In the genomic region with DNA sequence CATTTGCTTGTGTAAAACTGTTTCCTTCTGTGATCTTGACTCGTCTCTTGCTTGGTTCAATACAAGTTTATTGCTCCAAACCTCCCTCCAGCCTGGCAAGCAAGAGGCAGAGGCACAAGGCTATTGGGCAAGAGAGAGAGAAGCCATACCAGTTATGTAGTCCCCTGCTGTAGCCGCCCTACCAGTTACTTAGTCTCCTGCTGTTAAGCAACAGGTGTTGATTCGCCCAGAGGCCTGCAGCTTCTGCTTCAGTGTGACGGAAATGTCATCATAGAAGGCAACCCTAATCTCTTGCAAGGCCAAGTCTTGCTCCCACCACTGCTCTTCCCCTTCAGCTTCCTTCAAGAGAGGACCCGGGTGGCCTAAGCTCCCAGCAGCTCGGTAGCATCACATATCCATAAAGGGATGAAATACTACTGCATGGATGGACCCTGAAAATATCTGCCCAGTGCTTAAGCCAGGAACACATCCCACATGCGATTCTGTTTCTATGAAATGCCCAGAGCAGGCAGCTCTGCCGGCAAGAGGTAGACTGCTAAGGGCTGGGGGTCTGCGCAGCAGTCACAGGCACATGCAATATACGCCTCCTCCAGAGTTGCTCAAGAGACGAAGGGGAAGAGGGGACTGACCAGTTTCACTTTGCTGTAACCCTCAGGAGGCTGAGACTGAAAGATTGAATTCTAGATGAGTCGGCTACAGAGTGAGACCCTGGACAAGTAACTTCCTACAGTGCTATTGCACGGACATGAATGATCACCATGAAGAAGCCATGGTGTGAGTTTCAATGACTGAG, we compare ENCODE assay signal across 23 mouse cellular contexts. TPM values are rescaled to one million over a fixed set of nuclear protein-coding genes. Genes with fewer than 3 reads are reported as not detected.
DNase-seq lines count a peak whose midpoint lies in the region; ATAC-seq and TF ChIP-seq lines count a peak whose summit lies in the region.
"Had no signal": no experiment of that assay in that cellular context is flagged by ENCODE, and none has a peak within 500 bp of the region (broad histone marks: within the 10 kb centered on the region; RNA-seq: fewer than 3 reads in every experiment).

No protein-coding gene starts in this region.

- no peak for TF ChIP-seq POLR2A in bone marrow macrophage, adult 2 months (IDR thresholded peaks at IDR 0.05; ENCODE audit: borderline replicate concordance, low read depth, low read length)
- no peak for TF ChIP-seq POLR2A in small intestine, adult 2 months (IDR thresholded peaks at IDR 0.05; ENCODE audit: low read depth, low read length)

- H3K27ac ChIP-seq in liver, embryonic 15.5 days (replicated peaks), result peak overlapping the region; percentile 29
- H3K27ac ChIP-seq in bone marrow macrophage, adult 2 months (ENCODE audit: insufficient read depth, low read depth, low read length), result 0 out of 2 replicates have a peak overlapping the region, but pooled peaks have one; percentile 15
- peak overlapping the region; percentile 74 for H3K27ac ChIP-seq in liver, postnatal 0 days (ENCODE audit: low read depth)
- no peak overlapping the region; the same call in 1 of the 2 replicates for H3K27ac ChIP-seq in small intestine, adult 2 months (ENCODE audit: insufficient read depth, low read depth, low read length)
- no peak overlapping the region for H3K27ac ChIP-seq in hindbrain, embryonic 16.5 days (ENCODE audit: low read depth, low read length)
- H3K27ac ChIP-seq: embryonic facial prominence, embryonic 12.5 days; forebrain, embryonic 13.5 days; heart, embryonic 10.5 days; hindbrain, embryonic 15.5 days; intestine, embryonic 15.5 days; limb, embryonic 12.5 days; lung, embryonic 15.5 days; neural tube, embryonic 12.5 days had no signal

- no peak overlapping the region for H3K9ac ChIP-seq in liver, embryonic 15.5 days
- H3K9ac ChIP-seq in liver, postnatal 0 days (replicated peaks), result no peak overlapping the region
- H3K9ac ChIP-seq in hindbrain, embryonic 16.5 days (ENCODE audit: low read depth, low read length), result no peak overlapping the region
- H3K9ac ChIP-seq: embryonic facial prominence, embryonic 12.5 days; forebrain, embryonic 13.5 days; hindbrain, embryonic 15.5 days; intestine, embryonic 15.5 days; limb, embryonic 12.5 days; lung, embryonic 15.5 days; neural tube, embryonic 12.5 days had no signal

- H3K4me2 ChIP-seq in liver, embryonic 15.5 days, result 0 out of 2 replicates have a peak overlapping the region, but pooled peaks have one; percentile 15
- H3K4me2 ChIP-seq in liver, postnatal 0 days (ENCODE audit: low read depth, low read length), result peak overlapping the region; percentile 42
- no peak overlapping the region for H3K4me2 ChIP-seq in hindbrain, embryonic 16.5 days (ENCODE audit: low read length)
- H3K4me2 ChIP-seq: embryonic facial prominence, embryonic 12.5 days; forebrain, embryonic 13.5 days; hindbrain, embryonic 15.5 days; intestine, embryonic 15.5 days; limb, embryonic 12.5 days; lung, embryonic 15.5 days; neural tube, embryonic 12.5 days had no signal

- H3K9me3 ChIP-seq in liver, embryonic 15.5 days (replicated peaks), result no peaks in the 10 kb centered on the region
- no peaks in the 10 kb centered on the region for H3K9me3 ChIP-seq in liver, postnatal 0 days (ENCODE audit: low read length)
- no peaks in the 10 kb centered on the region for H3K9me3 ChIP-seq in hindbrain, embryonic 16.5 days (ENCODE audit: control insufficient read depth, low read length)
- H3K9me3 ChIP-seq: embryonic facial prominence, embryonic 12.5 days; forebrain, embryonic 13.5 days; heart, embryonic 10.5 days; hindbrain, embryonic 15.5 days; intestine, embryonic 15.5 days; limb, embryonic 12.5 days; lung, embryonic 15.5 days; neural tube, embryonic 12.5 days had no signal

- H3K36me3 ChIP-seq in liver, embryonic 15.5 days (replicated peaks), result peaks cover 47% of the 10 kb centered on the region
- peaks cover 3% of the 10 kb centered on the region; the same call in 1 of the 2 replicates for H3K36me3 ChIP-seq in liver, postnatal 0 days (replicated peaks; ENCODE audit: insufficient read depth, low read length)
- peaks cover 5% of the 10 kb centered on the region; the same call in 1 of the 2 replicates for H3K36me3 ChIP-seq in small intestine, adult 2 months (ENCODE audit: control insufficient read depth, insufficient read depth, low read length)
- no peaks in the 10 kb centered on the region for H3K36me3 ChIP-seq in hindbrain, embryonic 16.5 days (ENCODE audit: control insufficient read depth, insufficient read depth, low read length)
- H3K36me3 ChIP-seq: hindbrain, embryonic 15.5 days; intestine, embryonic 15.5 days had no signal

- H3K4me3 ChIP-seq in liver, embryonic 15.5 days (replicated peaks), result peak overlapping the region; percentile 23
- no peak overlapping the region for H3K4me3 ChIP-seq in bone marrow macrophage, adult 2 months (ENCODE audit: insufficient read depth, low read length)
- peak overlapping the region; percentile 34 for H3K4me3 ChIP-seq in liver, postnatal 0 days (ENCODE audit: low read depth, low read length)
- H3K4me3 ChIP-seq in small intestine, adult 2 months (ENCODE audit: low read depth, low read length), result peak overlapping the region; percentile 21
- no peak overlapping the region for H3K4me3 ChIP-seq in hindbrain, embryonic 16.5 days (ENCODE audit: low read length)
- H3K4me3 ChIP-seq: embryonic facial prominence, embryonic 12.5 days; forebrain, embryonic 13.5 days; heart, embryonic 10.5 days; hindbrain, embryonic 15.5 days; intestine, embryonic 15.5 days; limb, embryonic 12.5 days; lung, embryonic 15.5 days; neural tube, embryonic 12.5 days had no signal

- no peak for DNase-seq in liver
- peak; percentile 37 for DNase-seq in liver, postnatal 0 days
- no peak for DNase-seq in cerebellum, postnatal 10 days
- DNase-seq: adrenal gland, postnatal 25 days; cerebellum, adult 11-12 months; cerebellum, postnatal 14 days; heart, postnatal 4 days; kidney, adult 8-10 months; kidney, postnatal 10 days; midbrain, embryonic 14.5 days; thymus, adult 2 months had no signal

- H3K4me1 ChIP-seq in liver, embryonic 15.5 days (replicated peaks), result no peaks in the 10 kb centered on the region; the same call in 1 of the 2 replicates
- H3K4me1 ChIP-seq in bone marrow macrophage, adult 2 months (ENCODE audit: control insufficient read depth, insufficient read depth, low read length), result peaks cover 25% of the 10 kb centered on the region
- H3K4me1 ChIP-seq in liver, postnatal 0 days (ENCODE audit: insufficient read depth), result no peaks in the 10 kb centered on the region
- peaks cover 5% of the 10 kb centered on the region for H3K4me1 ChIP-seq in small intestine, adult 2 months (ENCODE audit: control insufficient read depth, insufficient read depth, insufficient read length, low read length)
- no peaks in the 10 kb centered on the region for H3K4me1 ChIP-seq in hindbrain, embryonic 16.5 days (ENCODE audit: control insufficient read depth, insufficient read depth, low read depth, low read length)
- H3K4me1 ChIP-seq: embryonic facial prominence, embryonic 12.5 days; forebrain, embryonic 13.5 days; hindbrain, embryonic 15.5 days; intestine, embryonic 15.5 days; limb, embryonic 12.5 days; lung, embryonic 15.5 days; neural tube, embryonic 12.5 days had no signal

- no peak for TF ChIP-seq CTCF in bone marrow macrophage, adult 2 months (IDR thresholded peaks at IDR 0.05; ENCODE audit: low read depth, low read length)
- no peak for TF ChIP-seq CTCF in liver, postnatal 0 days (IDR thresholded peaks at IDR 0.05; ENCODE audit: low read depth)
- TF ChIP-seq CTCF in small intestine, adult 2 months (IDR thresholded peaks at IDR 0.05; ENCODE audit: extremely low read depth, insufficient read length, insufficient replicate concordance, low read depth, low read length), result no peak

- WGBS in liver, embryonic 15.5 days (ENCODE audit: insufficient replicate concordance), result 69% methylated on average over 13 of the region's 13 CpGs
- 67% methylated on average over 13 of the region's 13 CpGs for WGBS in liver, postnatal 0 days (ENCODE audit: insufficient replicate concordance)
- 92% methylated on average over 13 of the region's 13 CpGs for WGBS in small intestine, adult 2 months
- WGBS in hindbrain, embryonic 16.5 days, result 90% methylated on average over 13 of the region's 13 CpGs

- no peaks in the 10 kb centered on the region for H3K27me3 ChIP-seq in liver, embryonic 15.5 days
- H3K27me3 ChIP-seq in liver, postnatal 0 days (ENCODE audit: insufficient read depth, low read length), result no peaks in the 10 kb centered on the region
- no peaks in the 10 kb centered on the region for H3K27me3 ChIP-seq in small intestine, adult 2 months (ENCODE audit: control insufficient read depth, insufficient read depth, low read length)
- no peaks in the 10 kb centered on the region for H3K27me3 ChIP-seq in hindbrain, embryonic 16.5 days (replicated peaks; ENCODE audit: control insufficient read depth, insufficient read depth, low read length)
- H3K27me3 ChIP-seq: embryonic facial prominence, embryonic 12.5 days; forebrain, embryonic 13.5 days; hindbrain, embryonic 15.5 days; intestine, embryonic 15.5 days; limb, embryonic 12.5 days; lung, embryonic 15.5 days; neural tube, embryonic 12.5 days had no signal

- TF ChIP-seq EP300 in liver, postnatal 0 days (IDR thresholded peaks at IDR 0.05; ENCODE audit: low read depth), result 0 out of 2 replicates have a peak, but pooled peaks have one; percentile 7

- ATAC-seq in liver, embryonic 15.5 days (ENCODE audit: insufficient read depth), result peak; percentile 47; the same call in 1 of the 2 replicates
- peak; percentile 71 for ATAC-seq in liver, postnatal 0 days
- ATAC-seq in hindbrain, embryonic 16.5 days, result no peak
- ATAC-seq: forebrain, embryonic 13.5 days; intestine, embryonic 15.5 days had no signal

RNA-seq across cellular contexts. Expression of a gene that starts 26.4 kb away (rescaled TPM):
- polyA plus RNA-seq in liver, embryonic 15.5 days (2015; fragmentation: Nextera tagmentation; extraction: Ambion mirVana), result 4.6 and 5.3 TPM in 2 replicates
- polyA plus RNA-seq in bone marrow macrophage, adult 2 months (2012; ENCODE audit: insufficient read depth, insufficient read length, missing spikeins), result 42.6 and 43.7 TPM in 2 replicates
- polyA plus RNA-seq in liver, postnatal 0 days (2015; fragmentation: Nextera tagmentation; extraction: Ambion mirVana), result 3.9 and 4.5 TPM in 2 replicates
- polyA plus RNA-seq in small intestine, adult 2 months (2012; rRNA removed), result 48.3 and 106 TPM in 2 replicates
- 61.4 and 63.2 TPM in 2 replicates for polyA plus RNA-seq in hindbrain, embryonic 16.5 days (2015; fragmentation: Nextera tagmentation; extraction: Ambion mirVana)

RNA-seq across cellular contexts. Expression of a gene that starts 26.5 kb away (rescaled TPM):
- 8.0 and 9.2 TPM in 2 replicates for polyA plus RNA-seq in liver, embryonic 15.5 days (2015; fragmentation: Nextera tagmentation; extraction: Ambion mirVana)
- 16.2 and 17.1 TPM in 2 replicates for polyA plus RNA-seq in bone marrow macrophage, adult 2 months (2012; ENCODE audit: insufficient read depth, insufficient read length, missing spikeins)
- polyA plus RNA-seq in liver, postnatal 0 days (2015; fragmentation: Nextera tagmentation; extraction: Ambion mirVana), result 4.9 and 5.5 TPM in 2 replicates
- 20.8 and 33.8 TPM in 2 replicates for polyA plus RNA-seq in small intestine, adult 2 months (2012; rRNA removed)
- 22.4 and 25.2 TPM in 2 replicates for polyA plus RNA-seq in hindbrain, embryonic 16.5 days (2015; fragmentation: Nextera tagmentation; extraction: Ambion mirVana)

RNA-seq across cellular contexts. Expression of a gene that starts 37.9 kb away (rescaled TPM):
- polyA plus RNA-seq in liver, embryonic 15.5 days (2015; fragmentation: Nextera tagmentation; extraction: Ambion mirVana), result 15.5 and 16.7 TPM in 2 replicates
- 13.6 and 16.5 TPM in 2 replicates for polyA plus RNA-seq in bone marrow macrophage, adult 2 months (2012; ENCODE audit: insufficient read depth, insufficient read length, missing spikeins)
- 6.3 TPM in 2 replicates for polyA plus RNA-seq in liver, postnatal 0 days (2015; fragmentation: Nextera tagmentation; extraction: Ambion mirVana)
- polyA plus RNA-seq in small intestine, adult 2 months (2012; rRNA removed), result 10.9 and 14.1 TPM in 2 replicates
- 5.7 and 7.8 TPM in 2 replicates for polyA plus RNA-seq in hindbrain, embryonic 16.5 days (2015; fragmentation: Nextera tagmentation; extraction: Ambion mirVana)

RNA-seq across cellular contexts. Expression of a gene that starts 44.5 kb away (rescaled TPM):
- 2.2 and 2.9 TPM in 2 replicates for polyA plus RNA-seq in liver, embryonic 15.5 days (2015; fragmentation: Nextera tagmentation; extraction: Ambion mirVana)
- polyA plus RNA-seq in bone marrow macrophage, adult 2 months (2012; ENCODE audit: insufficient read depth, insufficient read length, missing spikeins), result 8.2 and 11.2 TPM in 2 replicates
- 4.2 and 6.6 TPM in 2 replicates for polyA plus RNA-seq in liver, postnatal 0 days (2015; fragmentation: Nextera tagmentation; extraction: Ambion mirVana)
- 11.8 and 19.0 TPM in 2 replicates for polyA plus RNA-seq in small intestine, adult 2 months (2012; rRNA removed)
- 13.0 and 13.8 TPM in 2 replicates for polyA plus RNA-seq in hindbrain, embryonic 16.5 days (2015; fragmentation: Nextera tagmentation; extraction: Ambion mirVana)

RNA-seq across cellular contexts. Expression of a gene that starts 52.0 kb away (rescaled TPM):
- 3.0 and 3.4 TPM in 2 replicates for polyA plus RNA-seq in liver, embryonic 15.5 days (2015; fragmentation: Nextera tagmentation; extraction: Ambion mirVana)
- not detected in 2 replicates for polyA plus RNA-seq in bone marrow macrophage, adult 2 months (2012; ENCODE audit: insufficient read depth, insufficient read length, missing spikeins)
- 0.80 and 1.1 TPM in 2 replicates for polyA plus RNA-seq in liver, postnatal 0 days (2015; fragmentation: Nextera tagmentation; extraction: Ambion mirVana)
- polyA plus RNA-seq in small intestine, adult 2 months (2012; rRNA removed), result 20.9 and 56.2 TPM in 2 replicates
- polyA plus RNA-seq in hindbrain, embryonic 16.5 days (2015; fragmentation: Nextera tagmentation; extraction: Ambion mirVana), result 27.3 and 38.5 TPM in 2 replicates

Comparison
In these comparisons a context has a peak if more than half of its experiments do, and no peak if none do; other contexts are left out.
1. H3K27ac ChIP-seq: peak in liver, embryonic 15.5 days (single experiment), bone marrow macrophage, adult 2 months (single experiment) and liver, postnatal 0 days (single experiment); none in small intestine, adult 2 months (single experiment) and hindbrain, embryonic 16.5 days (single experiment).
2. H3K4me3 ChIP-seq: peak in liver, embryonic 15.5 days (single experiment), liver, postnatal 0 days (single experiment) and small intestine, adult 2 months (single experiment); none in bone marrow macrophage, adult 2 months (single experiment) and hindbrain, embryonic 16.5 days (single experiment).